Mouse (Mus musculus) erythroblast, embryonic 14.5 days (primary cell): ENCODE measurements around the gene Ktn1.

Source experiments
- GATA1 ChIP-seq: IDR thresholded peaks from 2 replicates; pipeline ENCODE4 v1.6.1; 2012; ENCODE audit warnings: low read length, inconsistent platforms, mixed read lengths
- TAL1 ChIP-seq: IDR thresholded peaks from 3 replicates; pipeline ENCODE4 v1.6.1; 2012; ENCODE audit warnings: low read length, inconsistent platforms, mixed read lengths

DNA sequence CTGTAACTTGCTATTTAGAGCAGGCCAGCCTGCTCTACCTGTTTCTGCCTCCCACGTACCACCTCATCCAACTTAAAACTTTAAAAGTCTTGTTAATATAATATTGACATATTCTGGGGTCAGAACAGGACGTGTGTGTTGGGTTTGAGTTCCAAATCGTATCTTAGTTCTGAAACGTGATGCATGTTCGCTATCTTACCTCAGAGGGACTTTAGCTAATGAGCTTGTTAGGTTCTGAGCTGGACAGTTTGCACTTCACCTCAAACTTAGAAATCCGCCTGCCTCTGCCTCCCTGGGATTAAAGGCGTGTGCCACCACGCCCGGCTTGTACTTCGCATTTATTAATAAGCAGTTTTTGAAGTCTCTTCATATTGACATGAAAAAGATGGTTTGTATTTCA lies 34.6 kb downstream of the Ktn1 start:
- TF ChIP-seq GATA1 = no peak
- TF ChIP-seq TAL1 = no peak
